Mouse (Mus musculus) right cerebral cortex, adult 2 months (tissue): ENCODE results near the gene Pik3c2b.

Source experiments
- DNase-seq, 2 experiments: peaks; one replicate each; pipeline ENCODE4 v3.0.0; 2021 to 2022; ENCODE audit warnings: low spot score in 2 of 2

The Pik3c2b gene

GRCm38 (mm10) chr1:133073327-133073856 lies 27.9 kb downstream of the Pik3c2b start:
- DNase-seq, result no peak

DNA sequence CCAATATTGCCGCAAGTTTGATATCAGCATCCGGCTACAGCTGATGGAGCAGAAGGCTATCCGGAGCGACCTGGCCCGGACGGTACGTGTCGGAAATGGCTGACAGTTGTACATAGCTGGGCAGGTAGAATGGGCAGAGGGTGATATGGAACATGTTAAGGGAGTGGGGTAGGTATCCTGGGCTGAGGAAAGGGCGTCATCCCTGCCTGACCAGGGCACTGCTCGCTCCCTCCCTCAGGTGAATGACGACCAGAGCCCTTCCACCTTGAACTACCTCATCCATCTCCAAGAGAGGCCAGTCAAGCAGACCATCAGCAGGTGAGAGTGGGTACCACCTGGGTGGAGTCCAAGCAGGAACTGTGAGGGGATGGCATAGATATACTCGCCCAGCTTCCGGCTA lies 29.1 kb downstream of the Pik3c2b start:
- DNase-seq, result no peak

DNA sequence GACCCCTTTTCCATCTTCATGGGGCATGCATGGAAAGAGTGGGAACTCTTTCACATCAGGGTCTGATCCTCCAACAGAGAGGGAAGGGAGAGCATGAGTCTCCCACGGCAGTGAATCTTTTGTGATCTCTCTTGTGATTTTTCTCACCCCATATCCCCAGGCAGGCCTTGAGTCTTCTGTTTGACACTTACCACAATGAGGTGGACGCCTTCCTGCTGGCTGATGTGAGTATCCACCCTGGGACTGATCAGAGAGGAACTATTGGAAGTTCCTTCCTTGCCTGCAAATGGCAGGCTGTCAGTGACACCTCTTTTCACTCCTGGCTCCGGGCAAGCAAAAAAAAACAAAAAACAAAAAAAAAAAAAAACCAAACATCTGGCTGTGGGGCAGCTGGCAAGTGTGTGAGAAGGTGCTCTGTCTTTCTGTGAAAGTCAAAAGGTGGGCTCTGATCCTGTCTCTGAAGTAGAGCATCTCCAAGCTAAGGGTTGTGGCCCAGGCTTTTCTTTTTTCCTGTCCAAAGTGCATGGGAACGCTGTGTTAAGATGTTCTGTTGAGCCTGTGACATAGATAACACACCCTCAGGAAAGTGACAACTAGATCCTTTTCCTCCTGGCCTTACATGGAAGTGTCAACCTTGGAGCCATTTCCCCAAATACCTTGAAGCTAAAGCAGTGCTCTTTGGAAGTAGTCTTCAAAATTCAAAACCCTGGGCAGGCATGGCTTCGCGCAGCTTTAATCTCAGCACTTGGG lies 30.4 kb downstream of the Pik3c2b start:
- DNase-seq, result no peak

GRCm38 (mm10) chr1:133076681-133077514 lies 31.4 kb downstream of the Pik3c2b start:
- no peak for DNase-seq

- DNase-seq, result peak in 1 of 2 experiments; percentile 33
These were observed 32.3 kb downstream of the Pik3c2b start for GRCm38 (mm10) chr1:133077606-133078337.

DNA sequence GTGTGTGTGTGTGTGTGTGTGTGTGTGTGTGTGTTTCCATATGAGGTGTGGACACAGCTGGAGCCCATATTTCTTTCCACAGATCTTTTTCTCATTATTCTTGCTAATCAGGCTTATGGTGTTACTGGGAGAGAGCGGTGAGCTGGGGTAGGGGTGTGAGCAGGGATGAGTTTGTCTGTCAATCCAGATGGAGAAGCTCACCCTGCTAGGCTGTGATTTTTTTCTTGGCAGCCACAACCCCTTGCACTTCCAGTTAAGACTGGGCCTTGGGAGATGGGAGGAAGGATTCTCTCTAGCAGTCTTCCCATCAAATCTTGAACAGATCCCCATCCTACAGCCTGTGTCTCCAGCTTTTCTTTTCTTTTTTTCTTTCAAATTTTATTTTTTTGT lies 32.9 kb downstream of the Pik3c2b start:
- peak in 1 of 2 experiments; percentile 7 for DNase-seq

DNA sequence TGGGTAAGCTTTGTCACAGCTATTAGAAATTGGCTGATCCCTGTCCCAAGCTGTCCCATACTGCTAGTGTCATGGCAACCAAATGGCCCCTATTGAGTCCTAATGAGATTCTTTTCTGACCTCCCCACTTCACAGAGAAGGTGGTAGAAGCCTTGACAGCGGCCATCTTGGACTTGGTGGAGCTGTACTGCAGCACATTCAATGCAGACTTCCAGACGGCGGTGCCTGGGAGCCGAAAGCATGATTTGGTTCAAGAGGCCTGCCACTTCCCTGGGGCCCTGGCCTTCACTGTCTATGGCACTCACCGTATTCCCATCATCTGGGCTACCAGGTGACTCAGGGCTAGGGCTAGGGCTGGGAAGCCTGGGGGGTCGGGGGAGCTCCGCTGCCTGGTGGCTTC lies 34.0 kb downstream of the Pik3c2b start:
- no peak for DNase-seq

GRCm38 (mm10) chr1:133080079-133080561 lies 34.7 kb downstream of the Pik3c2b start:
- no peak for DNase-seq

GRCm38 (mm10) chr1:133080717-133081116 lies 35.2 kb downstream of the Pik3c2b start:
- no peak for DNase-seq

- no peak for DNase-seq
These were observed 37.6 kb downstream of the Pik3c2b start for GRCm38 (mm10) chr1:133083003-133083546.

DNA sequence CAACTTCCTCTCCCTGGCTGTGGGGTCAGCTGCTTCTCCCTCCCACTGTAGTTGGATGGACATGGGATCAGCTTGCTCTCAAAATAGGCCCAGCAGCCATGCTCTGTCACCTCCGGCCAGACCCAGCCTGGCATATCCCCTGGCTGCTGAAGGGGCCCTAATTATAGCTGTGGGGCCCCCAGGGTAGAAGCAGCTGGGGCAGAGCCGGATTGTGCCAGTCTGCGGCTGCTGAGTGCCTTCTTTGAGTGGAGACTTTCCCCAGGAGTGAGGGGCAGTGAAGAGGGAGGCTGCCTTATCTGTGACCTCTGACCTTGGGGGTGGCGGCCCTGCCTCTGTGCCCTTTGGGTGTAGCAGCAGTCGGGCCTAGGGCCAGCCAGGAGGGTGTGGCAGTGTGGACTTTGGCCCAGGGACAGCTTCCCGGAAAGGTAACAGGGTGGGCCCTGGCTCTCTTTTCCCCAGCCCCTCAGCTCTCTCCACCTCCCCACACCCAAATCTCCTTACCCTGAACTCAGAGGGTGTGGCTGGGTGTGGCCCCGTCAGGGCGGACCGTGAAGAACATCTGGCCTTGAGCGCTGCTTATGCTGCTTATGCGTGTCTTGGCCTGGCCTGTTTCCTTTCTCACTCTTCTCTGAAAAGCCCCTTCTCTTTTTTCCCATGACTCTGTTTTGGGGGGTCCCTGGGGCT lies 38.6 kb downstream of the Pik3c2b start:
- no peak for DNase-seq

- DNase-seq, result no peak
These were observed 39.4 kb downstream of the Pik3c2b start for GRCm38 (mm10) chr1:133084708-133085416.

DNA sequence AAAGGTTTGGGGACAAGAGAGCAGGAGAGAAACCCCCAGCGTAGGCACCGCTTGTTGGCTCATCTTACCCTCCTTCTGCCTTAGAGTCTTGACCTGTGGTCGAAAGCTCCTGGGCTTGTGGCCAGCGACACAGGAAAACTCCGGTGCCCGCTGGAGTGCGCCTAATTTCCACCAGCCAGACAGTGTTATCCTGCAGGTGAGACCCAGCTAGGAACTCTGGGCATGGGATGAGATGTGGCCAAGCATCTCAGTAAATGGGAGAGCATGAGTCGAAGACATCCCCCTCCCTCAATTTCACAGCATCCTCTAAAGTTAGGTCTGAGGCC lies 39.9 kb downstream of the Pik3c2b start:
- DNase-seq, result no peak

DNA sequence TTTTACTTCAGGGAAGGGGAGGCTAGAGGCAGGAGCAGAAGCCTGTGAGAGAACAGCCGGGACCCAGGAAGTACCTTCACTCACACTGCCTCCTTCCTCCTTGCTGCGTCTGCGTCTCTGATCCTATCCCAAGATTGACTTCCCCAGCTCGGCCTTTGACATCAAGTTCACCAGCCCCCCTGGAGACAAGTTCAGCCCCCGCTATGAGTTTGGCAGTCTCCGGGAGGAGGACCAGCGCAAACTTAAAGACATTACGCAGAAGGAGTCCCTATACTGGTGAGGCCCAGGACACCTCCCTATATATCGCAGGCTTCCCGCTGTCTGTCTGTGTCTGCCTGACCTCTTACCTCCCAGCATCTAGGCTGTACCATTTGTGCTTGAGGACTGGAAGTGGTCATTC lies 41.3 kb downstream of the Pik3c2b start:
- no peak for DNase-seq

- peak; percentile 35 to 53 for DNase-seq
These were observed 41.9 kb downstream of the Pik3c2b start for GRCm38 (mm10) chr1:133087206-133087905.

- DNase-seq, result no peak
These were observed 42.7 kb downstream of the Pik3c2b start for GRCm38 (mm10) chr1:133088196-133088595.

DNA sequence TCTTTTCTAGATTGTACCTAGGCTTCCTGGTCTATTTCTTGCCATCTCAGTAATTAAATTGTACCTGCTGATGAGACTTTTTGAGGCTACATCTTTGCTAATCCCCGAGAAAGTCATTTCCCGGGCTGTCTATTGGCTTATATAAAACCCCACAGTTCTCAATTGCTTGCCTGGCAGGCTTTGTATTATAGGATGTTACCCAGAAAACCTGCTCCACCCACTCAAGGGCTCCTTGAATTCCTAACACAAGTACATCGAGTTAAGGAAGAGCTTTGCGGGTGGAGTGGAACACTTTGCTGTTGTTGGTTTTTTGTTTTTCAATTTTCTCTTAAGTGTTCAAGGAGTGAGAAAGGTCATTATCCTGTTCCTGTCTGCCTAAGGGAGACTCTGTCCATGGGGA lies 43.9 kb downstream of the Pik3c2b start:
- no peak for DNase-seq

GRCm38 (mm10) chr1:133090641-133091040 lies 45.2 kb downstream of the Pik3c2b start:
- DNase-seq, result no peak

GRCm38 (mm10) chr1:133091483-133091882 lies 46.0 kb downstream of the Pik3c2b start:
- no peak for DNase-seq

GRCm38 (mm10) chr1:133093719-133094118 lies 48.3 kb downstream of the Pik3c2b start:
- no peak for DNase-seq
